Mouse (Mus musculus) bone marrow, adult 2 months (tissue): ENCODE measurements around the gene Elmod3.

Experiments used
- CTCF ChIP-seq: fragments of 200-500 bp; IDR thresholded peaks from 2 replicates; pipeline ENCODE4 v1.5.1; 2011; ENCODE audit warnings: low read length, control low read depth; ENCODE audit not compliant: control insufficient read depth, insufficient read depth
- POLR2A ChIP-seq: fragments of 200-500 bp; IDR thresholded peaks from 2 replicates; pipeline ENCODE4 v1.6.1; 2011; ENCODE audit warnings: low read depth, mild to moderate bottlenecking, control low read depth, low read length, borderline replicate concordance; ENCODE audit not compliant: control insufficient read depth

DNA sequence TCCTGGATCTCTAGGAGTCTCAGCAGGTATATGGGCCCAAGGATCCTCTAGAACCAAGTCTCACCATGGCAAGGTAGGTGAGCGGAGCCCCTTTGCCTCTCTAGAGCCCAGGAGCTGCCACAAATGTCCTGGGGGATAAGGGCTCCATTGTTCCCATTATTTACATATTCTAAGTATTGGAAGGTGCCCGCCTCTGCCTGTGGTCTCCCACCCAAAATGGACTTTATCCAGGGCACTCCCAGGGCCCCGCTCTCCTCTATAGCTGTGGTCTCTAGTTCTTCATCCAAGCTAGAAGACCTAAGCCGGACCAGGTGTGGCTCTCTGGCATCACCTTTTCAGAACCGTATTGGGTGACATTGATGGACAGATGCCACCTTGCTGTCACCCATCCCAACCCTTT is 76.6 kb downstream of the Elmod3 start, which contains the start of gene Sh2d6:
- no peak for TF ChIP-seq CTCF
- TF ChIP-seq POLR2A: no peak
